Mouse (Mus musculus): Measurements from ENCODE around the gene Nfix.

The Nfix gene

GRCm38 (mm10) chr8:84780949-84781680, 19.0 kb downstream of the Nfix start:
- no peak for DNase-seq

- DNase-seq = no peak
These were observed 20.0 kb downstream of the Nfix start for GRCm38 (mm10) chr8:84780225-84780555.

GRCm38 (mm10) chr8:84779519-84780224, 20.5 kb downstream of the Nfix start:
- DNase-seq = no peak

- DNase-seq = no peak
These were observed 21.3 kb downstream of the Nfix start for GRCm38 (mm10) chr8:84778638-84779380.

GRCm38 (mm10) chr8:84777899-84778637, 22.1 kb downstream of the Nfix start:
- no peak for DNase-seq

- DNase-seq = no peak
These were observed 23.6 kb downstream of the Nfix start for GRCm38 (mm10) chr8:84776569-84776968.

GRCm38 (mm10) chr8:84775621-84776113, 24.5 kb downstream of the Nfix start:
- no peak for DNase-seq

- DNase-seq = no peak
These were observed 25.0 kb downstream of the Nfix start for GRCm38 (mm10) chr8:84775105-84775591.

GRCm38 (mm10) chr8:84774473-84774911, 25.7 kb downstream of the Nfix start:
- no peak for DNase-seq

- DNase-seq = peak; percentile 51 to 74
These were observed 26.3 kb downstream of the Nfix start for GRCm38 (mm10) chr8:84773833-84774232.

GRCm38 (mm10) chr8:84773304-84773703, 26.8 kb downstream of the Nfix start:
- no peak for DNase-seq

GRCm38 (mm10) chr8:84772628-84773027, 27.5 kb downstream of the Nfix start:
- DNase-seq = no peak

- no peak for DNase-seq
These were observed 28.2 kb downstream of the Nfix start for GRCm38 (mm10) chr8:84771941-84772378.

- DNase-seq = no peak
These were observed 29.0 kb downstream of the Nfix start for GRCm38 (mm10) chr8:84771000-84771687.

GRCm38 (mm10) chr8:84770100-84770953, 29.8 kb downstream of the Nfix start:
- no peak for DNase-seq

- DNase-seq = no peak
These were observed 30.8 kb downstream of the Nfix start for GRCm38 (mm10) chr8:84769324-84769723.

GRCm38 (mm10) chr8:84768343-84769095, 31.6 kb downstream of the Nfix start:
- no peak for DNase-seq

- DNase-seq = no peak
These were observed 32.9 kb downstream of the Nfix start for GRCm38 (mm10) chr8:84767221-84767620.

- no peak for DNase-seq
These were observed 33.7 kb downstream of the Nfix start for GRCm38 (mm10) chr8:84766422-84766821.

GRCm38 (mm10) chr8:84765629-84766028, 34.5 kb downstream of the Nfix start:
- DNase-seq = no peak

Measured in kidney, adult 8-10 months (tissue).